ENCODE assay signal across 16 mouse cellular contexts in genomic region chr3:121790442-121790841, GRCm38 (mm10). TPM values are rescaled to one million over a fixed set of nuclear protein-coding genes. Genes with fewer than 3 reads are reported as not detected.
DNase-seq lines count a peak whose midpoint lies in the region; ATAC-seq and TF ChIP-seq lines count a peak whose summit lies in the region.
"Had no signal": no experiment of that assay in that cellular context is flagged by ENCODE, and none has a peak within 500 bp of the region (broad histone marks: within the 10 kb centered on the region; RNA-seq: fewer than 3 reads in every experiment).

No protein-coding gene starts in this region.

- WGBS in lung, embryonic 14.5 days: 46% methylated on average over 5 of the region's 5 CpGs
- 44% methylated on average over 5 of the region's 5 CpGs for WGBS in lung, adult 2 months
- 18% methylated on average over 5 of the region's 5 CpGs for WGBS in forebrain, embryonic 13.5 days
- WGBS in hindbrain, postnatal 0 days: 33% methylated on average over 5 of the region's 5 CpGs
- 24% methylated on average over 5 of the region's 5 CpGs for WGBS in neural tube, embryonic 14.5 days

- ATAC-seq in lung, embryonic 14.5 days (ENCODE audit: insufficient read depth): no peak
- ATAC-seq in forebrain, embryonic 13.5 days: peak; percentile 75
- ATAC-seq in hindbrain, postnatal 0 days: peak; percentile 77
- ATAC-seq in neural tube, embryonic 14.5 days (ENCODE audit: low read depth): peak; percentile 82

- no peaks in the 10 kb centered on the region for H3K4me1 ChIP-seq in lung, embryonic 14.5 days (ENCODE audit: insufficient read depth)
- H3K4me1 ChIP-seq in lung, adult 2 months (ENCODE audit: control insufficient read depth, insufficient read depth, low read length): no peaks in the 10 kb centered on the region
- peaks cover 12% of the 10 kb centered on the region for H3K4me1 ChIP-seq in forebrain, embryonic 13.5 days
- H3K4me1 ChIP-seq in hindbrain, postnatal 0 days (ENCODE audit: insufficient read depth, low read length): no peaks in the 10 kb centered on the region
- no peaks in the 10 kb centered on the region for H3K4me1 ChIP-seq in neural tube, embryonic 14.5 days (ENCODE audit: control insufficient read depth, insufficient read depth, low read length)
- H3K4me1 ChIP-seq: embryonic facial prominence, embryonic 12.5 days; kidney, embryonic 15.5 days had no signal

- peaks cover 17% of the 10 kb centered on the region; the same call in 1 of the 2 replicates for H3K36me3 ChIP-seq in lung, embryonic 14.5 days (ENCODE audit: insufficient read depth)
- H3K36me3 ChIP-seq in forebrain, embryonic 13.5 days (ENCODE audit: poor library complexity, severe bottlenecking): no peaks in the 10 kb centered on the region
- no peaks in the 10 kb centered on the region for H3K36me3 ChIP-seq in hindbrain, postnatal 0 days (ENCODE audit: insufficient read depth, low read length)
- H3K36me3 ChIP-seq in neural tube, embryonic 14.5 days (ENCODE audit: control insufficient read depth, insufficient read depth, low read length): no peaks in the 10 kb centered on the region
- H3K36me3 ChIP-seq: liver, embryonic 15.5 days had no signal

- intact Hi-C loops in left cerebral cortex, postnatal 4 days (cut with DNase I): no loop called here

- no peaks in the 10 kb centered on the region for H3K27me3 ChIP-seq in lung, embryonic 14.5 days (ENCODE audit: insufficient read depth, low read length)
- H3K27me3 ChIP-seq in forebrain, embryonic 13.5 days: no peaks in the 10 kb centered on the region
- H3K27me3 ChIP-seq in hindbrain, postnatal 0 days (ENCODE audit: insufficient read depth, low read length): no peaks in the 10 kb centered on the region
- H3K27me3 ChIP-seq in neural tube, embryonic 14.5 days (ENCODE audit: control insufficient read depth, insufficient read depth, low read length): no peaks in the 10 kb centered on the region
- H3K27me3 ChIP-seq: embryonic facial prominence, embryonic 12.5 days; kidney, embryonic 15.5 days; liver, embryonic 15.5 days had no signal

- H3K4me3 ChIP-seq in lung, embryonic 14.5 days (ENCODE audit: low read depth, low read length): no peak overlapping the region
- no peak overlapping the region for H3K4me3 ChIP-seq in lung, adult 2 months (replicated peaks; ENCODE audit: extremely low read depth, low read depth, low read length)
- H3K4me3 ChIP-seq in forebrain, embryonic 13.5 days: no peak overlapping the region
- H3K4me3 ChIP-seq in hindbrain, postnatal 0 days (ENCODE audit: low read length): no peak overlapping the region
- no peak overlapping the region for H3K4me3 ChIP-seq in neural tube, embryonic 14.5 days (ENCODE audit: low read depth, low read length)
- H3K4me3 ChIP-seq: embryonic facial prominence, embryonic 12.5 days; heart, embryonic 10.5 days; kidney, embryonic 15.5 days; liver, embryonic 15.5 days had no signal

- TF ChIP-seq CTCF in lung, embryonic 14.5 days (IDR thresholded peaks at IDR 0.05; ENCODE audit: low read depth): no peak
- no peak for TF ChIP-seq CTCF in lung, adult 2 months (IDR thresholded peaks at IDR 0.05; ENCODE audit: insufficient read depth, low read length)
- no peak for TF ChIP-seq CTCF in hindbrain, postnatal 0 days (IDR thresholded peaks at IDR 0.05; ENCODE audit: low read depth)

- TF ChIP-seq POLR2A in lung, adult 2 months (IDR thresholded peaks at IDR 0.05; ENCODE audit: borderline replicate concordance, extremely low read depth, low read depth, low read length): no peak

- no peak overlapping the region for H3K9ac ChIP-seq in lung, embryonic 14.5 days
- peak overlapping the region; percentile 43; the same call in 1 of the 2 replicates for H3K9ac ChIP-seq in forebrain, embryonic 13.5 days
- H3K9ac ChIP-seq in hindbrain, postnatal 0 days (replicated peaks; ENCODE audit: low read length): no peak overlapping the region
- H3K9ac ChIP-seq in neural tube, embryonic 14.5 days (replicated peaks; ENCODE audit: low read depth, low read length): no peak overlapping the region
- H3K9ac ChIP-seq: embryonic facial prominence, embryonic 12.5 days; kidney, embryonic 15.5 days; liver, embryonic 15.5 days had no signal

- no peak overlapping the region for H3K4me2 ChIP-seq in lung, embryonic 14.5 days
- H3K4me2 ChIP-seq in forebrain, embryonic 13.5 days: peak overlapping the region; percentile 14; the same call in 1 of the 2 replicates
- H3K4me2 ChIP-seq in hindbrain, postnatal 0 days (ENCODE audit: low read depth, low read length): no peak overlapping the region
- H3K4me2 ChIP-seq in neural tube, embryonic 14.5 days (ENCODE audit: low read depth, low read length): no peak overlapping the region
- H3K4me2 ChIP-seq: embryonic facial prominence, embryonic 12.5 days; kidney, embryonic 15.5 days; liver, embryonic 15.5 days had no signal

- no peaks in the 10 kb centered on the region for H3K9me3 ChIP-seq in lung, embryonic 14.5 days (ENCODE audit: low read depth, low read length)
- no peaks in the 10 kb centered on the region for H3K9me3 ChIP-seq in forebrain, embryonic 13.5 days (replicated peaks)
- H3K9me3 ChIP-seq in hindbrain, postnatal 0 days (ENCODE audit: low read length): no peaks in the 10 kb centered on the region
- no peaks in the 10 kb centered on the region for H3K9me3 ChIP-seq in neural tube, embryonic 14.5 days (ENCODE audit: control insufficient read depth, low read length)
- H3K9me3 ChIP-seq: embryonic facial prominence, embryonic 12.5 days; heart, embryonic 10.5 days; kidney, embryonic 15.5 days; liver, embryonic 15.5 days had no signal

- H3K27ac ChIP-seq in lung, embryonic 14.5 days (ENCODE audit: low read depth): peak overlapping the region; percentile 46
- H3K27ac ChIP-seq in forebrain, embryonic 13.5 days: peak overlapping the region; percentile 48; the same call in 1 of the 2 replicates
- peak overlapping the region; percentile 11 for H3K27ac ChIP-seq in hindbrain, postnatal 0 days
- no peak overlapping the region for H3K27ac ChIP-seq in neural tube, embryonic 14.5 days (ENCODE audit: low read depth, low read length)
- H3K27ac ChIP-seq: embryonic facial prominence, embryonic 12.5 days; heart, embryonic 10.5 days; kidney, embryonic 15.5 days; liver, embryonic 15.5 days had no signal

- DNase-seq in lung, embryonic 14.5 days: peak; percentile 31
- no peak for DNase-seq in lung, adult 2 months
- DNase-seq in hindbrain, postnatal 0 days (ENCODE audit: low spot score): peak; percentile 46
- DNase-seq in yolk sac, embryonic 10.5 days (ENCODE audit: low spot score): no peak
- no peak for DNase-seq in left cerebral cortex, postnatal 4 days
- DNase-seq: adrenal gland, postnatal 14 days; B cell, adult 2 months; cerebellum, postnatal 25 days; gastrocnemius, postnatal 10 days; thymus, postnatal 36 days had no signal

RNA-seq across cellular contexts. Expression of gene Abcd3, which starts 24.7 kb away (rescaled TPM):
- 78.0 and 78.7 TPM in 2 replicates for polyA plus RNA-seq in lung, embryonic 14.5 days (2014; fragmentation: Nextera tagmentation; extraction: Ambion mirVana)
- 8.3 and 18.2 TPM in 2 replicates for polyA plus RNA-seq in lung, adult 2 months (2012; rRNA removed)
- polyA plus RNA-seq in forebrain, embryonic 13.5 days (2015; fragmentation: Nextera tagmentation; extraction: Ambion mirVana): 60.1 and 64.1 TPM in 2 replicates
- 50.1 and 53.5 TPM in 2 replicates for total RNA-seq in hindbrain, postnatal 0 days (2014; rRNA removed)
- 85.9 and 89.5 TPM in 2 replicates for polyA plus RNA-seq in hindbrain, postnatal 0 days (2015; fragmentation: Nextera tagmentation; extraction: Ambion mirVana)
- 87.4 and 88.0 TPM in 2 replicates for polyA plus RNA-seq in neural tube, embryonic 14.5 days (2014; fragmentation: Nextera tagmentation; extraction: Ambion mirVana)
- total RNA-seq in left cerebral cortex, postnatal 4 days (2021): 10 to 100 TPM; 73.3 to 79.7 TPM

Comparison
In these comparisons a context has a peak if more than half of its experiments do, and no peak if none do; other contexts are left out.
1. DNase-seq: peak in lung, embryonic 14.5 days (single experiment) and hindbrain, postnatal 0 days (single experiment); none in lung, adult 2 months (single experiment), yolk sac, embryonic 10.5 days (single experiment) and left cerebral cortex, postnatal 4 days (single experiment).